In the genomic region with DNA sequence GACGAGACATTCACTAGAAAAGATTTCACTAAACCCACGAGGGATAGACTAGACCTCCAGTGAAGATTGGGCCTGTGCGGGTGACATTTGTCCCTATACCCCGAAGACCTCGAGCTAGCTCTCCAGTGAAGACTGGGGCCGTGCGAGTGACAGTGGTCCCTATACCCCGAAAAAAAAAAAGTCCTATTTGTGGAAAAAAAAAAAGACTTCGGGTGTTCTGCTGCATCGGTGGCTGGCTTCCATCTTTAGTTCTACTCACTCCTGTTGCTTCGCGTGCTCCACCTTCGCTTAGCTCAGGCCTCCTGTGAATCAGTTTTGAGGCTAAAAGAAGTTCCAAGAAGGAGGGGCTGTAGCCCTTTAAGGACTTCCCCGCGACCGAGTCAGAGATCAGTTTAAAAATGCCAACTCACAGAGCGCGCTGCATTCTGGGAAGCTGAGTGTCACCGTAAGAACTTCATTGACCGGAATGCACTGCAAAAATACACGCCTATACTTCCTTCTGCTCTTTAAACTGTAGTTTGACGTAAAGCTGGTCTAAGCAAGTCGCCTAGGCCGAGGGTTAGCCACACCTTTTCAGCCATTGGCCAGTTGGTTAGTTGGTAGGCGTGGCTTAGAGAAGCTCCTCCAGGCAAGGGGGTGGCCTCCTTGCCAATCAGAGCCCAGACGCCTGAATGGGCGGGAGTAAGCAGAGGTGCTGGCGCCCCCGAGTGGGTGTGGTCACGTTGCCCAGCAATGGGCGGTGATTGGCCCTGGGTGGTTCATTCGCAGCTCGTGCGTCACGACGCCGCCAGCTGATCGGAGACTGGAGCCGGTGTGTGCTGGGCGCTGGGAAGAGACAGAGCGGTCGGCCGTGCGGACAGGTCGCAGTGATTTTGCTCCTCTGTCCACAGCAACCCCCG, we compare ENCODE assay signal across 2 mouse cellular contexts.
TF ChIP-seq lines count a peak whose summit lies in the region.

Gene Tlcd2 (plus strand): TSS at position 872 of the 899 bp plus-strand sequence.

TF ChIP-seq in C2C12, 6 proteins besides CTCF, POLR2A, EP300 and RAD21 (continued from another document):
- TF ChIP-seq USF1 (IDR thresholded peaks at IDR 0.05; ENCODE audit: low read depth): peak; percentile 88
TF ChIP-seq in C2C12: peak in this region for 2.

TF ChIP-seq in myocyte, 11 proteins besides CTCF, POLR2A, EP300 and RAD21 (continued from another document):
- TF ChIP-seq MYOD1 (IDR thresholded peaks at IDR 0.05; ENCODE audit: control insufficient read depth in 1 of 3, insufficient read length in 2 of 3, low read depth in 2 of 3): peak in 2 of 3 experiments; percentile 38 to 60
- TF ChIP-seq REST (IDR thresholded peaks at IDR 0.05; ENCODE audit: insufficient read depth, insufficient read length): peak; percentile 52
- no peak for TF ChIP-seq MAX (IDR thresholded peaks at IDR 0.05; ENCODE audit: low read depth)
- TF ChIP-seq CEBPB (IDR thresholded peaks at IDR 0.05; ENCODE audit: insufficient read depth, poor library complexity, severe bottlenecking): no peak
- TF ChIP-seq USF1 (IDR thresholded peaks at IDR 0.05; ENCODE audit: low read depth): peak; percentile 74
- TF ChIP-seq POLR2AphosphoS2 (IDR thresholded peaks at IDR 0.05; ENCODE audit: insufficient read length, low read depth): peak; percentile 100
- no peak for TF ChIP-seq TCF12 (IDR thresholded peaks at IDR 0.05; ENCODE audit: insufficient read depth, poor library complexity, severe bottlenecking)
- TF ChIP-seq TCF3 (IDR thresholded peaks at IDR 0.05; ENCODE audit: insufficient read length, low read depth): peak; percentile 6
